Mouse (Mus musculus) neural tube, embryonic 10.5 days (tissue): Measurements from ENCODE around the gene Cyp2c37.
"Not testable (repeated sequence)": the region's sequence is repeated elsewhere in the genome, so short reads cannot be mapped to it uniquely, and the experiment has no call there.

Source experiments
- DNase-seq: peaks from one replicate; pipeline ENCODE4 v3.0.0-alpha.2; 2017; ENCODE audit warnings: low spot score; ENCODE audit errors: extremely low spot score

Gene Cyp2c37

DNA sequence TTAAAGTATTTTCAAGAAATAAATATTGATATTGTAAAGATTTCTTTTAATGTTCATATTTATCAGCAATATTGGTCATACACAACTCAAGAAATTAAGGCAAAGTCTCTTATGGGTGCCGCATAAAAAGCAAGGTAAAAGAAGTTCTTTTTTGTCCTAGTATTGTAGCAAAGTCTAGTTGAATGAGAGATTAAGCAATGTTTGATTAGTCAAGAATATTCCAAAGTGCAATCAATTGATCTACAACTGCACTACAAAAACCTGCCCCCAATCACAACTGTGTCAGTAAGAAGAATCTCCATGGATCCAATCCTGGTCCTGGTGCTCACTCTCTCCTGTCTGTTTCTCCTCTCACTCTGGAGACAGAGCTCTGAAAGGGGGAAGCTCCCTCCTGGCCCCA lies at the start of gene Cyp2c37:
Gene Cyp2c37 (plus strand): TSS at position 285 of the 400 bp plus-strand sequence.
- DNase-seq: not testable (repeated sequence)

GRCm38 (mm10) chr19:39960861-39961260 lies 31.4 kb upstream of the Cyp2c37 start:
- DNase-seq: not testable (repeated sequence)

DNA sequence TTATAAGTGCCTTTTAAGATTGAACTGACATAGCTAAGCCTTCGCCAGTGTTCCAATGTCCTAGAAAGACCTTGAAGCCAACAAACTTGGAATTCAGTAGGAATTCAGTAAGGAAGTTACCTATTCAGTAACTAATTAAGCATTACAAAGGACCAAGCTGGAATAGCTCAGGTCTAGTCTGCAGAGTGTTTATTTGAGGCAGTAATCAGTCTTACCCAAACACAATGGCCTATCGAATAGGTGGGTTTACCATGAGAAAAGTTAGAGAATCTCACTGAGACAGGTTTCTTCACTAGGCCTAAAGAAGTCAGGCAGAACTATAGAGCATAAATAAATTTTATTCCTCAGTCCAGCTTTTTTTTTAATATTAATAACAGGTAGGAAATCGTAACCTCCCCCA lies 21.1 kb upstream of the Cyp2c37 start:
- DNase-seq: not testable (repeated sequence)

- DNase-seq: no peak
Observed at GRCm38 (mm10) chr19:39989471-39989870, 2.8 kb upstream of the Cyp2c37 start.
